Mouse (Mus musculus) MEL (cell line): Measurements from ENCODE around the gene Crat. TPM values are rescaled to one million over a fixed set of nuclear protein-coding genes. Genes with fewer than 3 reads are reported as not detected.

Experiments
- DNase-seq: peaks from one replicate; pipeline ENCODE4 v3.0.0; 2011; ENCODE audit warnings: low read depth, low spot score
- H3K27ac ChIP-seq: 2 replicates; pipeline ENCODE4 v1.5.1; 2012; ENCODE audit warnings: low read depth, mild to moderate bottlenecking, control low read depth, low read length, moderate library complexity; ENCODE audit not compliant: control insufficient read depth
- H3K27me3 ChIP-seq, 2 experiments: fragments of 150-350 bp in 1 of 2; sonication (generic) in 1 of 2; 2 replicates each; pipeline ENCODE4 v1.6.1; 2012; ENCODE audit warnings: low read length in 2 of 2, mild to moderate bottlenecking in 2 of 2, improper control_type of control experiment in 1 of 2, moderate library complexity in 1 of 2; ENCODE audit not compliant: insufficient read depth in 2 of 2, control insufficient read depth in 1 of 2
- H3K36me3 ChIP-seq, 2 experiments: 2 replicates each; pipeline ENCODE4 v1.6.1; 2012 to 2014; ENCODE audit warnings: low read length in 2 of 2, improper control_type of control experiment in 1 of 2, inconsistent platforms in 1 of 2, mild to moderate bottlenecking in 1 of 2; ENCODE audit not compliant: insufficient read depth in 2 of 2, control insufficient read depth in 1 of 2
- H3K4me1 ChIP-seq, 2 experiments: fragments of 150-350 bp in 1 of 2; sonication (generic) in 1 of 2; 2 replicates each; pipeline ENCODE4 v1.6.1; 2012; ENCODE audit warnings: low read length in 2 of 2, improper control_type of control experiment in 1 of 2, mild to moderate bottlenecking in 1 of 2; ENCODE audit not compliant: insufficient read depth in 2 of 2, control insufficient read depth in 1 of 2
- H3K4me3 ChIP-seq, 2 experiments: fragments of 150-350 bp in 1 of 2; sonication (generic) in 1 of 2; 2 replicates each; pipeline ENCODE4 v1.5.1; 2012; ENCODE audit warnings: low read depth in 2 of 2, low read length in 2 of 2, mild to moderate bottlenecking in 2 of 2, moderate library complexity in 2 of 2, control low read depth in 1 of 2, improper control_type of control experiment in 1 of 2; ENCODE audit not compliant: control insufficient read depth in 1 of 2, insufficient read depth in 1 of 2
- H3K79me2 ChIP-seq: 2 replicates; pipeline ENCODE4 v1.6.1; 2012; ENCODE audit warnings: mild to moderate bottlenecking, low read length, moderate library complexity; ENCODE audit not compliant: control insufficient read depth, poor library complexity, insufficient read depth
- H3K9ac ChIP-seq: 2 replicates; pipeline ENCODE4 v1.6.1; 2012; ENCODE audit warnings: low read depth, mild to moderate bottlenecking, control low read depth, low read length, moderate library complexity; ENCODE audit not compliant: control insufficient read depth, poor library complexity, severe bottlenecking
- H3K9me3 ChIP-seq: fragments of 150-350 bp; sonication (generic); replicated peaks from 2 replicates; pipeline ENCODE4 v1.6.1; 2012; ENCODE audit warnings: mild to moderate bottlenecking, low read length, improper control_type of control experiment, moderate library complexity; ENCODE audit not compliant: insufficient read depth
- CTCF ChIP-seq, 3 experiments: IDR thresholded peaks in 2 of 3; conservative IDR thresholded peaks in 1 of 3; 2 replicates each; pipeline ENCODE4 v1.5.1; 2011 to 2012; ENCODE audit warnings: low read length in 3 of 3, low read depth in 2 of 3, mild to moderate bottlenecking in 2 of 3, improper control_type of control experiment in 1 of 3, inconsistent platforms in 1 of 3, mixed read lengths in 1 of 3, moderate library complexity in 1 of 3; ENCODE audit not compliant: control insufficient read depth in 1 of 3, insufficient read depth in 1 of 3, poor library complexity in 1 of 3, severe bottlenecking in 1 of 3
- GABPA ChIP-seq: IDR thresholded peaks from 2 replicates; pipeline ENCODE4 v1.6.1; 2012; ENCODE audit warnings: low read depth, mild to moderate bottlenecking, inconsistent platforms, low read length, improper control_type of control experiment, moderate library complexity
- MYB ChIP-seq: IDR thresholded peaks from 2 replicates; pipeline ENCODE4 v1.6.1; 2011; ENCODE audit warnings: mild to moderate bottlenecking, low read depth, low read length, improper control_type of control experiment
- POLR2AphosphoS2 ChIP-seq: IDR thresholded peaks from 2 replicates; pipeline ENCODE4 v1.6.1; 2011; ENCODE audit warnings: low read length, improper control_type of control experiment
- TBP ChIP-seq: IDR thresholded peaks from 2 replicates; pipeline ENCODE4 v1.8.0; 2011; ENCODE audit warnings: low read depth, low read length, improper control_type of control experiment
- TCF12 ChIP-seq: IDR thresholded peaks from 2 replicates; pipeline ENCODE4 v1.6.1; 2014; ENCODE audit warnings: low read depth, mild to moderate bottlenecking, inconsistent platforms, low read length, improper control_type of control experiment, moderate library complexity
- UBTF ChIP-seq: IDR thresholded peaks from 2 replicates; pipeline ENCODE4 v1.6.1; 2012; ENCODE audit warnings: low read depth, mild to moderate bottlenecking, inconsistent platforms, low read length, improper control_type of control experiment, moderate library complexity, borderline replicate concordance; ENCODE audit not compliant: insufficient read depth
- ZNF384 ChIP-seq: IDR thresholded peaks from 2 replicates; pipeline ENCODE4 v1.6.1; 2012; ENCODE audit warnings: low read depth, mild to moderate bottlenecking, inconsistent platforms, low read length, improper control_type of control experiment
- polyA plus RNA-seq, 2 experiments: library from polyadenylated mRNA; stranded (reverse) in 1 of 2; unstranded in 1 of 2; fragments of >175 nt in 1 of 2; fragments of >200 nt in 1 of 2; gene quantifications; 2 replicates each; pipeline versions ENCODE4 v1.2.1 to v1.2.4; 2012; ENCODE audit warnings: low replicate concordance in 2 of 2, low read depth in 1 of 2; ENCODE audit not compliant: insufficient read length in 2 of 2, insufficient read depth in 1 of 2, missing spikeins in 1 of 2
- total RNA-seq: library from RNA; depleted of rRNA; stranded (reverse); fragments of 300-350 nt; gene quantifications from 2 replicates; pipeline ENCODE4 v1.2.3, GENCODE M21; 2012; rRNA removed

The Crat gene
- total and polyA plus RNA-seq, 3 experiments, result 22.0 to 93.9 TPM; not detected in 1

GRCm38 (mm10) chr2:30351149-30351548, 64.5 kb downstream of the Crat start:
- no peaks in the 10 kb centered on the region for H3K9me3 ChIP-seq
- H3K9ac ChIP-seq, result no peak overlapping the region
- no peaks in the 10 kb centered on the region for H3K4me1 ChIP-seq
- peak; percentile 42 for DNase-seq
- no peak overlapping the region for H3K4me3 ChIP-seq
- H3K79me2 ChIP-seq, result no peaks in the 10 kb centered on the region
- H3K36me3 ChIP-seq, result no peaks in the 10 kb centered on the region
- H3K27ac ChIP-seq, result no peak overlapping the region
- TF ChIP-seq GABPA (no peak), TCF12 (no peak), TBP (no peak), POLR2AphosphoS2 (no peak), ZNF384 (no peak), MYB (no peak), UBTF (no peak), CTCF (IDR thresholded peaks at IDR 0.05 in 2 of 3, conservative IDR thresholded peaks at IDR 0.05 in 1 of 3; ENCODE audit: control insufficient read depth in 1 of 3, insufficient read depth in 1 of 3, low read depth in 2 of 3, low read length in 3 of 3, poor library complexity in 1 of 3, severe bottlenecking in 1 of 3) (peak; percentile 4 to 45 (median 25); a peak in 5 of 6 replicates)
- H3K27me3 ChIP-seq, result no peaks in the 10 kb centered on the region

Other genes with a start within 250 kb of the Crat start
- gene Endog, start 244.3 kb downstream of the Crat start, total RNA-seq, result 27.2 and 27.9 TPM in 2 replicates
- 10 to 100 TPM in 1 of 2 experiments, not detected in 1; 19.4 TPM for gene Endog, start 244.3 kb downstream of the Crat start, polyA plus RNA-seq
- gene Spout1, start 237.4 kb downstream of the Crat start, total RNA-seq, result 68.0 and 83.6 TPM in 2 replicates
- gene Spout1, start 237.4 kb downstream of the Crat start, polyA plus RNA-seq, result 100 to 1,000 TPM; 103 to 220 TPM
- gene Kyat1, start 210.0 kb downstream of the Crat start, total RNA-seq, result 9.5 and 10.3 TPM in 2 replicates
- gene Kyat1, start 210.0 kb downstream of the Crat start, polyA plus RNA-seq, result 10 to 100 TPM in 1 of 2 experiments, not detected in 1; 14.9 TPM
- 7.2 and 8.3 TPM in 2 replicates for gene Lrrc8a, start 178.1 kb downstream of the Crat start, total RNA-seq
- 1 to 10 TPM in 1 of 2 experiments, not detected in 1; 6.9 TPM for gene Lrrc8a, start 178.1 kb downstream of the Crat start, polyA plus RNA-seq
- gene Gm28035, start 175.2 kb downstream of the Crat start, total RNA-seq, result 0.10 TPM in 1 of 2 replicates, not detected in the other
- gene Gm28035, start 175.2 kb downstream of the Crat start, polyA plus RNA-seq, result under 1 TPM in 1 of 2 experiments, not detected in 1; 0.26 TPM
- 0.19 TPM in 1 of 2 replicates, not detected in the other for gene Phyhd1, start 149.6 kb downstream of the Crat start, total RNA-seq
- gene Phyhd1, start 149.6 kb downstream of the Crat start, polyA plus RNA-seq, result 1 to 10 TPM in 1 of 2 experiments, not detected in 1; 1.6 TPM
- gene Gm28038, start 134.8 kb downstream of the Crat start, total RNA-seq, result not detected in 2 replicates
- not detected for gene Gm28038, start 134.8 kb downstream of the Crat start, polyA plus RNA-seq
- gene Dolk, start 129.5 kb downstream of the Crat start, total RNA-seq, result 13.7 and 21.7 TPM in 2 replicates
- 10 to 100 TPM in 1 of 2 experiments, not detected in 1; 18.5 TPM for gene Dolk, start 129.5 kb downstream of the Crat start, polyA plus RNA-seq
- gene Nup188, start 129.4 kb downstream of the Crat start, total RNA-seq, result 58.6 and 63.2 TPM in 2 replicates
- gene Nup188, start 129.4 kb downstream of the Crat start, polyA plus RNA-seq, result 100 to 1,000 TPM in 1 of 2 experiments, not detected in 1; 119 TPM
- gene Sh3glb2, start 56.5 kb downstream of the Crat start, total RNA-seq, result 38.5 and 48.0 TPM in 2 replicates
- gene Sh3glb2, start 56.5 kb downstream of the Crat start, polyA plus RNA-seq, result 10 to 100 TPM in 1 of 2 experiments, not detected in 1; 60.1 TPM
- 15.3 and 25.8 TPM in 2 replicates for gene Miga2, start 51.6 kb downstream of the Crat start, total RNA-seq
- gene Miga2, start 51.6 kb downstream of the Crat start, polyA plus RNA-seq, result 10 to 100 TPM in 1 of 2 experiments, not detected in 1; 20.3 TPM
- gene Dolpp1, start 23.6 kb downstream of the Crat start, total RNA-seq, result 24.6 and 28.0 TPM in 2 replicates
- gene Dolpp1, start 23.6 kb downstream of the Crat start, polyA plus RNA-seq, result 10 to 100 TPM in 1 of 2 experiments, not detected in 1; 37.5 TPM
- gene Ptpa, start 226 bp upstream of the Crat start, total RNA-seq, result 139 and 159 TPM in 2 replicates
- gene Ptpa, start 226 bp upstream of the Crat start, polyA plus RNA-seq, result 100 to 1,000 TPM in 1 of 2 experiments, not detected in 1; 382 TPM
- gene Ier5l, start 58.4 kb upstream of the Crat start, total RNA-seq, result not detected in 2 replicates
- gene Ier5l, start 58.4 kb upstream of the Crat start, polyA plus RNA-seq, result under 1 TPM in 1 of 2 experiments, not detected in 1; 0.06 TPM
- gene Cstad, start 179.2 kb upstream of the Crat start, total RNA-seq, result not detected in 2 replicates
- not detected for gene Cstad, start 179.2 kb upstream of the Crat start, polyA plus RNA-seq